Mouse (Mus musculus) adrenal gland, postnatal 10 days (tissue): Measurements from ENCODE around the gene Tnfrsf18. TPM values are rescaled to one million over a fixed set of nuclear protein-coding genes. Genes with fewer than 3 reads are reported as not detected.
A peak's percentile ranks its signal among the peaks of the same experiment; 100 is the strongest.

Experiments used
- DNase-seq: peaks from one replicate; pipeline ENCODE4 v3.0.0; 2021; ENCODE audit warnings: mixed read lengths
- total RNA-seq, 2 experiments: library from RNA; stranded (reverse); gene quantifications; 2 replicates each; pipeline ENCODE4 v1.2.3; 2021

Gene Tnfrsf18
- total RNA-seq, 2 experiments from 2014 or later = 0.51 to 0.66 TPM

- peak; percentile 62 for DNase-seq
Observed at GRCm38 (mm10) chr4:156033476-156034119, 7.6 kb downstream of the Tnfrsf18 start.

- no peak for DNase-seq
Observed at GRCm38 (mm10) chr4:156034301-156034700, 8.3 kb downstream of the Tnfrsf18 start.

GRCm38 (mm10) chr4:156034901-156035300 is 8.9 kb downstream of the Tnfrsf18 start:
- DNase-seq = no peak

- no peak for DNase-seq
Observed at GRCm38 (mm10) chr4:156044754-156045153, 18.8 kb downstream of the Tnfrsf18 start.

- no peak for DNase-seq
Observed at GRCm38 (mm10) chr4:156049779-156050178, 23.8 kb downstream of the Tnfrsf18 start.

- peak; percentile 67 for DNase-seq
Observed at GRCm38 (mm10) chr4:156050391-156050980, 24.5 kb downstream of the Tnfrsf18 start.

- DNase-seq = no peak
Observed at GRCm38 (mm10) chr4:156053113-156053512, 27.1 kb downstream of the Tnfrsf18 start.

- DNase-seq = no peak
Observed at GRCm38 (mm10) chr4:156054130-156054529, 28.2 kb downstream of the Tnfrsf18 start.

GRCm38 (mm10) chr4:156054606-156055005 is 28.6 kb downstream of the Tnfrsf18 start:
- no peak for DNase-seq

- DNase-seq = no peak
Observed at GRCm38 (mm10) chr4:156055173-156055572, 29.2 kb downstream of the Tnfrsf18 start.

- no peak for DNase-seq
Observed at GRCm38 (mm10) chr4:156057702-156058101, 31.7 kb downstream of the Tnfrsf18 start.

- no peak for DNase-seq
Observed at GRCm38 (mm10) chr4:156058826-156059225, 32.9 kb downstream of the Tnfrsf18 start.

GRCm38 (mm10) chr4:156059261-156059660 is 33.3 kb downstream of the Tnfrsf18 start, which contains the start of gene Ttll10:
Ttll10 (minus strand) TSS chr4:156059414.
- no peak for DNase-seq

- no peak for DNase-seq
Observed at GRCm38 (mm10) chr4:156059713-156060112, 33.7 kb downstream of the Tnfrsf18 start.

- no peak for DNase-seq
Observed at GRCm38 (mm10) chr4:156063861-156064509, 38.0 kb downstream of the Tnfrsf18 start.

- no peak for DNase-seq
Observed at GRCm38 (mm10) chr4:156064510-156064897, 38.5 kb downstream of the Tnfrsf18 start.

GRCm38 (mm10) chr4:156065156-156065894 is 39.4 kb downstream of the Tnfrsf18 start:
- DNase-seq = no peak

GRCm38 (mm10) chr4:156067256-156067949 is 41.4 kb downstream of the Tnfrsf18 start:
- DNase-seq = no peak

- no peak for DNase-seq
Observed at GRCm38 (mm10) chr4:156069701-156070100, 43.7 kb downstream of the Tnfrsf18 start.

- DNase-seq = no peak
Observed at GRCm38 (mm10) chr4:156070276-156070675, 44.3 kb downstream of the Tnfrsf18 start.

GRCm38 (mm10) chr4:156070716-156071115 is 44.8 kb downstream of the Tnfrsf18 start:
- no peak for DNase-seq

- no peak for DNase-seq
Observed at GRCm38 (mm10) chr4:156076911-156077382, 51.0 kb downstream of the Tnfrsf18 start.
